Mouse (Mus musculus): ENCODE results near the gene Cbx6. TPM values are rescaled to one million over a fixed set of nuclear protein-coding genes. Genes with fewer than 3 reads are reported as not detected.
A peak's percentile ranks its signal among the peaks of the same experiment; 100 is the strongest.
"Not testable (repeated sequence)": the region's sequence is repeated elsewhere in the genome, so short reads cannot be mapped to it uniquely, and the experiment has no call there.

The Cbx6 gene
- polyA plus RNA-seq, 1 experiment from 2014 or later = 31.2 TPM

DNA sequence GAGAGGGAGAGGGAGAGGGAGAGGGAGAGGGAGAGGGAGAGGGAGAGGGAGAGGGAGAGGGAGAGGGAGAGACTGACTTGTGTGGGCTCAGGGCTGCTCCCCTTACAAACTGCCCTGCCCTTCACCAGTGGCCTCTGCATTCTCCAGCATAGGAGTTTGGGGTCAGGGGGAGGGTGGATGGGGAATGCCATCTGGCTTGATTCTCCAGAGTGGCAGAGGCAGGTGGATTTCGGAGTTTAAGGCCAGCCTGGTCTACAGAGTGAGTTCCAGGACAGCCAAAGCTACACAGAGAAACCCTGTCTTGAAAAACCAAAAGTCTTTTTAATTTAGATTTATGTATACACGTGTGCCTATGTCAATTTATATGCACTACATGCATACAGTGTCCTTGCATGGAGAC lies 21.6 kb downstream of the Cbx6 start:
- ATAC-seq (replicated peaks; ENCODE audit: low FRiP score); H3K36me3 ChIP-seq (ENCODE audit: control insufficient read depth, insufficient read depth, low read length); H3K4me1 ChIP-seq (replicated peaks; ENCODE audit: control insufficient read depth, insufficient read depth, low read length); H3K27ac ChIP-seq (ENCODE audit: low read depth, low read length); H3K9ac ChIP-seq (ENCODE audit: low read length); H3K4me2 ChIP-seq (ENCODE audit: low read depth, low read length, severe bottlenecking); H3K9me3 ChIP-seq (ENCODE audit: control insufficient read depth, low read length); H3K27me3 ChIP-seq (ENCODE audit: control insufficient read depth, insufficient read depth, low read length); H3K4me3 ChIP-seq (ENCODE audit: low read depth, low read length); DNase-seq (ENCODE audit: low spot score): not testable (repeated sequence)
- 69% methylated on average over 2 of the region's 2 CpGs for WGBS

- WGBS = 68% methylated on average over 4 of the region's 4 CpGs
- Histone ChIP-seq H3K36me3 (ENCODE audit: control insufficient read depth, insufficient read depth, low read length) (no peaks in the 10 kb centered on the region), H3K4me2 (ENCODE audit: low read depth, low read length, severe bottlenecking) (no peak overlapping the region), H3K4me3 (ENCODE audit: low read depth, low read length) (no peak overlapping the region), H3K4me1 (replicated peaks; ENCODE audit: control insufficient read depth, insufficient read depth, low read length) (no peaks in the 10 kb centered on the region), H3K27ac (ENCODE audit: low read depth, low read length) (no peak overlapping the region), H3K9ac (ENCODE audit: low read length) (no peak overlapping the region), H3K27me3 (ENCODE audit: control insufficient read depth, insufficient read depth, low read length) (peaks cover 11% of the 10 kb centered on the region), H3K9me3 (ENCODE audit: control insufficient read depth, low read length) (no peaks in the 10 kb centered on the region)
- DNase-seq (ENCODE audit: low spot score) (no peak), ATAC-seq (replicated peaks; ENCODE audit: low FRiP score) (no peak)
These were observed 23.5 kb downstream of the Cbx6 start for GRCm38 (mm10) chr15:79810997-79811396.

- WGBS = 81% methylated on average over 3 of the region's 3 CpGs
- H3K4me2 ChIP-seq (ENCODE audit: low read depth, low read length, severe bottlenecking) = no peak overlapping the region
- no peaks in the 10 kb centered on the region for H3K36me3 ChIP-seq (ENCODE audit: control insufficient read depth, insufficient read depth, low read length)
- ATAC-seq (replicated peaks; ENCODE audit: low FRiP score) (no peak), DNase-seq (ENCODE audit: low spot score) (no peak)
- H3K9ac ChIP-seq (ENCODE audit: low read length) = no peak overlapping the region
- no peaks in the 10 kb centered on the region for H3K9me3 ChIP-seq (ENCODE audit: control insufficient read depth, low read length)
- H3K27me3 ChIP-seq (ENCODE audit: control insufficient read depth, insufficient read depth, low read length) = peaks cover 21% of the 10 kb centered on the region
- no peak overlapping the region for H3K4me3 ChIP-seq (ENCODE audit: low read depth, low read length)
- no peak overlapping the region for H3K27ac ChIP-seq (ENCODE audit: low read depth, low read length)
- H3K4me1 ChIP-seq (replicated peaks; ENCODE audit: control insufficient read depth, insufficient read depth, low read length) = peaks cover 2% of the 10 kb centered on the region; the same call in 1 of the 2 replicates
These were observed 24.4 kb downstream of the Cbx6 start for GRCm38 (mm10) chr15:79810061-79810460.

DNA sequence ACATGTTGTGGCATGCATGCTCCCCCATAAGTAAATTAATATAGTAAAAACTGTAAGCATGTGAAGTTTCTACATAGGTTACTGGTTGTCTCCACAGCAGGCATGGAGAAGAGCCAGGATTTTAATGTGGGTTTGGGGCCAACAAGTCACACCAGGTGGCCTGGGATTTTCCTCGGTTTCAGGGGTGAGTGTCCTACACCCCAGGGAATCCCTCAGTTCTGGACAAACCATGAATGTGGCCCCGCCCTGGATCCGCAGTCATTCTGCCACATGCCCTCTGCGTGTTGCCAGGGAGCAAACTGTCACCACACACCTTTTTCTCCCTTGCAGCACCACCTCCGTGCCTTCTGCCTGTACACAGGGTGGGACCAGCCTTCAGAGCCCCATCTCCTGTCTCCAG lies 25.8 kb downstream of the Cbx6 start:
- no peak overlapping the region for H3K4me3 ChIP-seq (ENCODE audit: low read depth, low read length)
- WGBS = 47% methylated on average over 5 of the region's 5 CpGs
- ATAC-seq (replicated peaks; ENCODE audit: low FRiP score) = no peak
- H3K27me3 ChIP-seq (ENCODE audit: control insufficient read depth, insufficient read depth, low read length) = peaks cover 33% of the 10 kb centered on the region
- no peaks in the 10 kb centered on the region for H3K36me3 ChIP-seq (ENCODE audit: control insufficient read depth, insufficient read depth, low read length)
- H3K9me3 ChIP-seq (ENCODE audit: control insufficient read depth, low read length) = no peaks in the 10 kb centered on the region
- H3K4me1 ChIP-seq (replicated peaks; ENCODE audit: control insufficient read depth, insufficient read depth, low read length) = peaks cover 6% of the 10 kb centered on the region; the same call in 1 of the 2 replicates
- no peak overlapping the region for H3K27ac ChIP-seq (ENCODE audit: low read depth, low read length)
- no peak for DNase-seq (ENCODE audit: low spot score)
- no peak overlapping the region for H3K4me2 ChIP-seq (ENCODE audit: low read depth, low read length, severe bottlenecking)
- H3K9ac ChIP-seq (ENCODE audit: low read length) = no peak overlapping the region

- no peak for DNase-seq (ENCODE audit: low spot score)
- peaks cover 39% of the 10 kb centered on the region for H3K27me3 ChIP-seq (ENCODE audit: control insufficient read depth, insufficient read depth, low read length)
- no peaks in the 10 kb centered on the region for H3K36me3 ChIP-seq (ENCODE audit: control insufficient read depth, insufficient read depth, low read length)
- H3K27ac ChIP-seq (ENCODE audit: low read depth, low read length) = no peak overlapping the region
- H3K4me1 ChIP-seq (replicated peaks; ENCODE audit: control insufficient read depth, insufficient read depth, low read length) = peaks cover 6% of the 10 kb centered on the region; the same call in 1 of the 2 replicates
- no peak for ATAC-seq (replicated peaks; ENCODE audit: low FRiP score)
- no peaks in the 10 kb centered on the region for H3K9me3 ChIP-seq (ENCODE audit: control insufficient read depth, low read length)
- WGBS = 41% methylated on average over 5 of the region's 5 CpGs
- no peak overlapping the region for H3K4me3 ChIP-seq (ENCODE audit: low read depth, low read length)
- H3K4me2 ChIP-seq (ENCODE audit: low read depth, low read length, severe bottlenecking) = no peak overlapping the region
- no peak overlapping the region for H3K9ac ChIP-seq (ENCODE audit: low read length)
These were observed 26.4 kb downstream of the Cbx6 start for GRCm38 (mm10) chr15:79808114-79808513.

- Histone ChIP-seq H3K4me3 (ENCODE audit: low read depth, low read length) (no peak overlapping the region), H3K27me3 (ENCODE audit: control insufficient read depth, insufficient read depth, low read length) (peaks cover 47% of the 10 kb centered on the region), H3K4me1 (replicated peaks; ENCODE audit: control insufficient read depth, insufficient read depth, low read length) (peaks cover 6% of the 10 kb centered on the region; the same call in 1 of the 2 replicates), H3K9me3 (ENCODE audit: control insufficient read depth, low read length) (no peaks in the 10 kb centered on the region), H3K36me3 (ENCODE audit: control insufficient read depth, insufficient read depth, low read length) (no peaks in the 10 kb centered on the region), H3K4me2 (ENCODE audit: low read depth, low read length, severe bottlenecking) (no peak overlapping the region), H3K9ac (ENCODE audit: low read length) (no peak overlapping the region), H3K27ac (ENCODE audit: low read depth, low read length) (no peak overlapping the region)
- WGBS = 42% methylated on average over 1 of the region's 1 CpGs
- no peak for ATAC-seq (replicated peaks; ENCODE audit: low FRiP score)
- no peak for DNase-seq (ENCODE audit: low spot score)
These were observed 27.4 kb downstream of the Cbx6 start for GRCm38 (mm10) chr15:79807050-79807449.

GRCm38 (mm10) chr15:79805246-79805645 lies 29.2 kb downstream of the Cbx6 start:
- Histone ChIP-seq H3K4me3 (ENCODE audit: low read depth, low read length) (no peak overlapping the region), H3K9ac (ENCODE audit: low read length) (no peak overlapping the region), H3K27ac (ENCODE audit: low read depth, low read length) (no peak overlapping the region), H3K4me2 (ENCODE audit: low read depth, low read length, severe bottlenecking) (no peak overlapping the region), H3K36me3 (ENCODE audit: control insufficient read depth, insufficient read depth, low read length) (no peaks in the 10 kb centered on the region), H3K9me3 (ENCODE audit: control insufficient read depth, low read length) (no peaks in the 10 kb centered on the region), H3K4me1 (replicated peaks; ENCODE audit: control insufficient read depth, insufficient read depth, low read length) (peaks cover 6% of the 10 kb centered on the region; the same call in 1 of the 2 replicates), H3K27me3 (ENCODE audit: control insufficient read depth, insufficient read depth, low read length) (peaks cover 50% of the 10 kb centered on the region)
- 20% methylated on average over 8 of the region's 8 CpGs for WGBS
- ATAC-seq (replicated peaks; ENCODE audit: low FRiP score) (no peak), DNase-seq (ENCODE audit: low spot score) (no peak)

- WGBS = under 1% methylated on average over 68 of the region's 91 CpGs
- DNase-seq (ENCODE audit: low spot score) = peak; percentile 80
These were observed 30.0 kb downstream of the Cbx6 start, which contains the start of gene Nptxr for GRCm38 (mm10) chr15:79804352-79805071. TSS of gene Nptxr (minus strand) at chr15:79804766.

More at GRCm38 (mm10) chr15:79804352-79805071, 30.0 kb downstream of the Cbx6 start, which contains the start of gene Nptxr:
- H3K4me2 ChIP-seq (ENCODE audit: low read depth, low read length, severe bottlenecking) = peak within 1 kb of the TSS; percentile 83
- H3K36me3 ChIP-seq (ENCODE audit: control insufficient read depth, insufficient read depth, low read length) = no peaks in the 10 kb centered on the region
- ATAC-seq (replicated peaks; ENCODE audit: low FRiP score) = peak; percentile 72
- 0 out of 2 replicates have a peak within 1 kb of the TSS, but pooled peaks have one; percentile 12 for H3K27ac ChIP-seq (ENCODE audit: low read depth, low read length)
- H3K9ac ChIP-seq (ENCODE audit: low read length) = peak within 1 kb of the TSS; percentile 59
- no peaks in the 10 kb centered on the region for H3K9me3 ChIP-seq (ENCODE audit: control insufficient read depth, low read length)
- H3K27me3 ChIP-seq (ENCODE audit: control insufficient read depth, insufficient read depth, low read length) = peaks cover 50% of the 10 kb centered on the region
- peaks cover 6% of the 10 kb centered on the region; the same call in 1 of the 2 replicates for H3K4me1 ChIP-seq (replicated peaks; ENCODE audit: control insufficient read depth, insufficient read depth, low read length)
- peak within 1 kb of the TSS; percentile 53 for H3K4me3 ChIP-seq (ENCODE audit: low read depth, low read length)

Measured in forebrain, embryonic 11.5 days (tissue).